17 mouse cellular contexts compared by ENCODE assay signal in genomic region chr1:163630291-163630812, GRCm38 (mm10).
"Had no signal": no experiment of that assay in that cellular context is flagged by ENCODE, and none has a peak within 500 bp of the region (broad histone marks: within the 10 kb centered on the region; RNA-seq: fewer than 3 reads in every experiment).

No protein-coding gene starts in this region.

- ATAC-seq: lung, postnatal 0 days; midbrain, embryonic 13.5 days; midbrain, embryonic 15.5 days had no signal

- H3K27ac ChIP-seq: lung, embryonic 15.5 days; macrophage; midbrain, embryonic 13.5 days; midbrain, embryonic 15.5 days; neural tube, embryonic 12.5 days had no signal

- H3K4me3 ChIP-seq: lung, embryonic 15.5 days; megakaryocyte, embryonic 14.5 days; midbrain, embryonic 13.5 days; midbrain, embryonic 15.5 days; neural tube, embryonic 12.5 days had no signal

- H3K27me3 ChIP-seq: lung, embryonic 15.5 days; megakaryocyte, embryonic 14.5 days; midbrain, embryonic 13.5 days; midbrain, embryonic 15.5 days; neural tube, embryonic 12.5 days had no signal

- H3K4me1 ChIP-seq: lung, embryonic 15.5 days; megakaryocyte, embryonic 14.5 days; midbrain, embryonic 13.5 days; midbrain, embryonic 15.5 days; neural tube, embryonic 12.5 days had no signal

- H3K4me2 ChIP-seq: lung, embryonic 15.5 days; midbrain, embryonic 11.5 days; midbrain, embryonic 13.5 days; midbrain, embryonic 15.5 days; neural tube, embryonic 12.5 days had no signal

- H3K9me3 ChIP-seq: lung, embryonic 15.5 days; megakaryocyte, embryonic 14.5 days; midbrain, embryonic 13.5 days; midbrain, embryonic 15.5 days; neural tube, embryonic 12.5 days had no signal

- H3K36me3 ChIP-seq: lung, embryonic 15.5 days; midbrain, embryonic 13.5 days; midbrain, embryonic 15.5 days; neural tube, embryonic 12.5 days had no signal

- DNase-seq: lung, adult 2 months; lung, postnatal 14 days; lung, postnatal 36 days; right cerebral cortex, postnatal 25 days; right cerebral cortex, postnatal 4 days; spleen, adult 18-20 months; thymus, adult 18-20 months; thymus, postnatal 14 days; thymus, postnatal 36 days had no signal

- H3K9ac ChIP-seq: lung, embryonic 15.5 days; midbrain, embryonic 13.5 days; midbrain, embryonic 15.5 days; neural tube, embryonic 12.5 days had no signal
